Mouse (Mus musculus): ENCODE measurements around the gene Specc1l.

- TF ChIP-seq CTCF (IDR thresholded peaks at IDR 0.05; ENCODE audit: extremely low read depth, insufficient read depth, low read length) (no peak), POLR2A (IDR thresholded peaks at IDR 0.05; ENCODE audit: extremely low read depth, insufficient read depth, low read length) (no peak)
These were observed 24.4 kb upstream of the Specc1l start for GRCm38 (mm10) chr10:75187366-75188056.

All from cortical plate, adult 2 months (tissue).